Mouse (Mus musculus) erythroblast, embryonic 14.5 days (primary cell): ENCODE data around the gene Gadd45b. TPM values are rescaled to one million over a fixed set of nuclear protein-coding genes. Genes with fewer than 3 reads are reported as not detected.

ENCODE experiments used
- H3K27me3 ChIP-seq: 2 replicates; pipeline ENCODE4 v1.6.1; 2012; ENCODE audit warnings: inconsistent platforms; ENCODE audit not compliant: control insufficient read depth
- H3K36me3 ChIP-seq: 2 replicates; pipeline ENCODE4 v1.6.1; 2012; ENCODE audit warnings: mild to moderate bottlenecking, inconsistent platforms; ENCODE audit not compliant: control insufficient read depth
- H3K4me1 ChIP-seq: 2 replicates; pipeline ENCODE4 v1.6.1; 2012; ENCODE audit warnings: inconsistent platforms; ENCODE audit not compliant: control insufficient read depth
- H3K4me3 ChIP-seq: replicated peaks from 2 replicates; pipeline ENCODE3; 2012; ENCODE audit warnings: moderate library complexity, mild to moderate bottlenecking, inconsistent platforms
- H3K9me3 ChIP-seq: 2 replicates; pipeline ENCODE4 v1.6.1; 2012; ENCODE audit warnings: low read length, inconsistent platforms, mixed read lengths; ENCODE audit not compliant: control insufficient read depth
- GATA1 ChIP-seq: IDR thresholded peaks from 2 replicates; pipeline ENCODE4 v1.6.1; 2012; ENCODE audit warnings: low read length, inconsistent platforms, mixed read lengths
- TAL1 ChIP-seq: IDR thresholded peaks from 3 replicates; pipeline ENCODE4 v1.6.1; 2012; ENCODE audit warnings: low read length, inconsistent platforms, mixed read lengths
- polyA plus RNA-seq: library from polyadenylated mRNA; stranded (reverse); fragments of >175 nt; gene quantifications from 2 replicates; pipeline ENCODE4 v1.2.3, GENCODE M21; 2012

The Gadd45b gene
- polyA plus RNA-seq, 1 experiment = 0.16 TPM

DNA sequence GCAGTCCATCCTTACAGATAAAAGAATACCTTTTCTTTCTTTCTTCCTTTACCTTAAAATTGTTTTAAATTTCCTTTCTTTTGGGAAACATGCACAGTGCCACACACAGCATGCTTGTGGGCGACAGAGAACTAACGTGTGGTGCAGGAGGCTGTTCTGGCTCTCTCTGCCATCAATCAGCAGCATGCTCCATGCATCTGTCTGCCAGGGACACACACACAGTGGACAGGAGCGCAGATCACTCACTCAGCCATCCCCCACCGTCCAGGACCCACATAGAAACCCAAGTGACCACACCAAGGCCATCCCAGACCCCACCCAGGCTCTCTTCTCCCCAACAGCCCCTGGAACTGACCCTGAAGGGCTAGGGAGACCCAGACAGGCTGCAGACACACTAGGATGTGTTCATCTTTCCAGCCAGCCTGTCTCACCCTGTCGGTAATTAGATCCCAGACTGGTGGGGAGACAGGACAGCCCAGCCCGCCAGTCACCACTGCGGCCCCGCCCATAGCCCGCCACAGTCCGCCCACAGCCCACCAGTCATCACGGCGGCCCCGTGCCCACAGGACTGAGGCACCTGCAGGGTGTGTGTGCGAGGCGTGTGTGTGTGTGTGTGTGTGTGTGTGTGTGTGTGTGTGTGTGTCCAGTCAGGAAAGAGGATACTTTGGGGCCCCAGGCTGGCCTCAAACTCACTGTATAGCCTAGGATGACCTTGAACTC is 9.1 kb downstream of the Gadd45b start:
- Histone ChIP-seq H3K4me1 (peaks cover 24% of the 10 kb centered on the region), H3K9me3 (no peaks in the 10 kb centered on the region), H3K4me3 (no peak overlapping the region), H3K36me3 (no peaks in the 10 kb centered on the region), H3K27me3 (peaks cover 78% of the 10 kb centered on the region)
- TF ChIP-seq GATA1 (no peak), TAL1 (no peak)

- TF ChIP-seq TAL1 (no peak), GATA1 (no peak)
- peaks cover 24% of the 10 kb centered on the region for H3K4me1 ChIP-seq
- peak overlapping the region; percentile 47 for H3K4me3 ChIP-seq
- no peaks in the 10 kb centered on the region for H3K9me3 ChIP-seq
- H3K36me3 ChIP-seq = no peaks in the 10 kb centered on the region
- peaks cover 71% of the 10 kb centered on the region for H3K27me3 ChIP-seq
These were observed 9.8 kb downstream of the Gadd45b start for GRCm38 (mm10) chr10:80939671-80940070.

DNA sequence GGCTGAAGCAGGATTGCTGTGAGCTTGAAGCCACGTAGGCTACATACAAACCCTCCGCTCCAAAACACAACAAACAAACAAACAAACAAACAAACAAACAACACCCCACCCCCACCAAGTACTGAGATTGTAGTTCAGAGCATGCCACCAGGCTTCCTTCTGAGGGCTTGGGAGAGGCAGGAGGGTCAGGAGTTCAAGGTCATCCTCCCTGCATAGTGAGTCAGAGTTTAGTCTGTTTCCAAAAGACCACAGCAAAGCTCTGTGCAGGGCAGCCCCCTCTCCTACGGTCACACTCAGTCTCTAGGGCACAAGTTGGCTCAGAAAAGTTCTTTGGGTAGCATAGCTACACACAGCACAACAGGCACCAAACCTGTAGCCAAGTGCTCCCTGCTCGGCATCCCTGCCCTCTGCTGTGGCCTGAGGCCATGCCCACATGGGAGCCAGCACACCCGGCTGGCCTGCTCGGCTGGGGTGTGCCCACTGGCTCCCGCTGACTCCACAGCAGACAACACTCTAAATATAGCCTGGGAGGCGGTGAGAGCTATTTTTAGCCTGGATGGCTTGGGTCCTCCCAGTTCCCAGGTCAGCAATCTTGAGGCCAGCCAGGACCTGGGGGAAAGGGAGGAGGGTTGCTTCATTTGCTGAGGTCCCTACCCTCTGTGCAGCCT is 10.6 kb downstream of the Gadd45b start:
- Histone ChIP-seq H3K9me3 (no peaks in the 10 kb centered on the region), H3K27me3 (peaks cover 63% of the 10 kb centered on the region), H3K36me3 (no peaks in the 10 kb centered on the region), H3K4me3 (no peak overlapping the region), H3K4me1 (peaks cover 24% of the 10 kb centered on the region)
- TF ChIP-seq TAL1 (no peak), GATA1 (no peak)

- H3K36me3 ChIP-seq = no peaks in the 10 kb centered on the region
- no peak overlapping the region for H3K4me3 ChIP-seq
- TF ChIP-seq TAL1 (no peak), GATA1 (no peak)
- H3K4me1 ChIP-seq = peaks cover 24% of the 10 kb centered on the region
- H3K27me3 ChIP-seq = peaks cover 58% of the 10 kb centered on the region
- H3K9me3 ChIP-seq = no peaks in the 10 kb centered on the region
These were observed 11.1 kb downstream of the Gadd45b start for GRCm38 (mm10) chr10:80940988-80941347.

DNA sequence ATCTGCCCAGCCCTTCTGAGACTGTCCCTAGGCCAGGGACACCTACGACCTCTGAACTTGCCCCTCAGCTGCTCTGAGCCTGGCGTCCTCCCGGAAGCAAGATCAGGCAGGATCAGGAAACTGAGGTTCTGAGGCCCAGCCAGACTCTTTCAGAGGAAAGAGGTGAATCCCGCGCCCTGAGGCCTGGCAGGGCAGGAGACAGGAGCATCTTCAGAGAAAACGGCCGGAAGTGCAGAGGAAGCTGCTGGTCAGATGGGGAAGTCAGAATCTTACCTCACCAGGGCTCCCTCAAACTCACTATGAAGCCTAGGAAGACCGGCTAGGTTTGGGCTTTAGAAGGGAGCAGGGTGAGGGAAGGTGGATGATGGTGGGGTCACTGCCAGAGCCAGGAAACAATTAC is 13.0 kb downstream of the Gadd45b start:
- TF ChIP-seq TAL1 (no peak), GATA1 (no peak)
- peaks cover 38% of the 10 kb centered on the region for H3K27me3 ChIP-seq
- H3K36me3 ChIP-seq = no peaks in the 10 kb centered on the region
- no peaks in the 10 kb centered on the region for H3K9me3 ChIP-seq
- H3K4me3 ChIP-seq = no peak overlapping the region
- H3K4me1 ChIP-seq = peaks cover 20% of the 10 kb centered on the region

DNA sequence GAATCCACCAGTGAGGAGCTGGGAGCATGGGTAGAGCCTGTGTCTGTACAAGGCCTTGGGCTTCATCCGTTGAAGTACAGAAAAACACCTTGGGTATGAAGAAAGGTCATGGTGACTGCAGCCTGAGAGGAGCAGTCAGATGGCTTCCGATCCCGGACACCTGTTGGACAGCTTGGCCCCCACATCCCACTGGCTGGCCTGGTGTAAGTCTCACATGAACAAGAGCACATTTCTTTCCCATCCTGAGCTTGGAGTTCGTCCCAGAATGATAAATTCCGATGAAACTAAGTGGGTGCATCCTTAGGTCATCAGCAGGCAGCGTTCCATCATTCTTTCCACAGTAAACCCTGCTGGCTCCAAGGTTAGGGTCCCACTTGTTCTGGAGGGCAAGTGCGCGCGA is 13.8 kb downstream of the Gadd45b start:
- Histone ChIP-seq H3K9me3 (no peaks in the 10 kb centered on the region), H3K27me3 (peaks cover 31% of the 10 kb centered on the region), H3K4me3 (no peak overlapping the region), H3K4me1 (peaks cover 23% of the 10 kb centered on the region), H3K36me3 (no peaks in the 10 kb centered on the region)
- TF ChIP-seq TAL1 (no peak), GATA1 (no peak)

- Histone ChIP-seq H3K36me3 (no peaks in the 10 kb centered on the region), H3K4me3 (no peak overlapping the region), H3K4me1 (peaks cover 24% of the 10 kb centered on the region), H3K27me3 (peaks cover 25% of the 10 kb centered on the region), H3K9me3 (no peaks in the 10 kb centered on the region)
- no peak for TF ChIP-seq TAL1
- no peak for TF ChIP-seq GATA1
These were observed 14.4 kb downstream of the Gadd45b start for GRCm38 (mm10) chr10:80944231-80944630.

GRCm38 (mm10) chr10:80946684-80947437 is 17.0 kb downstream of the Gadd45b start:
- TF ChIP-seq TAL1 = no peak
- TF ChIP-seq GATA1 = no peak
- no peaks in the 10 kb centered on the region for H3K36me3 ChIP-seq
- H3K27me3 ChIP-seq = peaks cover 4% of the 10 kb centered on the region
- H3K9me3 ChIP-seq = no peaks in the 10 kb centered on the region
- H3K4me3 ChIP-seq = no peak overlapping the region
- H3K4me1 ChIP-seq = peaks cover 20% of the 10 kb centered on the region

GRCm38 (mm10) chr10:80947802-80948201 is 17.9 kb downstream of the Gadd45b start:
- no peak for TF ChIP-seq GATA1
- no peak for TF ChIP-seq TAL1
- Histone ChIP-seq H3K27me3 (peaks cover 2% of the 10 kb centered on the region), H3K4me1 (peaks cover 20% of the 10 kb centered on the region), H3K4me3 (no peak overlapping the region), H3K36me3 (no peaks in the 10 kb centered on the region), H3K9me3 (no peaks in the 10 kb centered on the region)
